Mouse (Mus musculus) frontal cortex, adult (tissue): ENCODE data around the gene Prox1.

Source experiments
- ATAC-seq: cut with Nextera tagmentation; 2 replicates; pipeline ENCODE4 v1.9.2; 2017; ENCODE audit warnings: mild to moderate bottlenecking, moderate library complexity, mixed read lengths; ENCODE audit not compliant: low TSS enrichment

Gene Prox1

GRCm38 (mm10) chr1:190169911-190170818, at the start of gene Prox1:
Gene Prox1, minus strand, starts transcription at chr1:190170714.
- peak; percentile 58 for ATAC-seq

- no peak for ATAC-seq
Measured at GRCm38 (mm10) chr1:190216621-190217020, 46.1 kb upstream of the Prox1 start.

GRCm38 (mm10) chr1:190214626-190215025, 44.1 kb upstream of the Prox1 start:
- no peak for ATAC-seq

GRCm38 (mm10) chr1:190213175-190213574, 42.7 kb upstream of the Prox1 start:
- ATAC-seq = peak; percentile 80

DNA sequence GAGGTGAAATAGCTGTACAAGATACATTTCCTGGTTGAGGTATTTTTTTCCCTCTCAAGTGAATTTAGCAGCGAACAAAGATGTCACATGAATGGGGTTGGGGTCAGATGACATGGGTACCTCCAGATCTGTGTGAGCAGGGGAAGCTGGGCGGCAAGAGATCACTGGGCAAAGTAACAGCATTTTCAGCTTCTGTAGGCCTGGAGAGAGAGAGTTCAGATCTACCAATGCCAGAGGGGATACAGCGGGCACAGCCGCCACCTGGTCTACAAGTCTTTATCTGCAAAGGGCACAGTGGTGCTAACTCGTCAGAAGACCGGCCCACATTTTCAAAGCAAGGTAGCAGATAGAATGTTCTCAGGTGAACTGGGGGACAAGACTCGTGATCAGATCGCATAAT, 36.7 kb upstream of the Prox1 start:
- ATAC-seq = no peak

DNA sequence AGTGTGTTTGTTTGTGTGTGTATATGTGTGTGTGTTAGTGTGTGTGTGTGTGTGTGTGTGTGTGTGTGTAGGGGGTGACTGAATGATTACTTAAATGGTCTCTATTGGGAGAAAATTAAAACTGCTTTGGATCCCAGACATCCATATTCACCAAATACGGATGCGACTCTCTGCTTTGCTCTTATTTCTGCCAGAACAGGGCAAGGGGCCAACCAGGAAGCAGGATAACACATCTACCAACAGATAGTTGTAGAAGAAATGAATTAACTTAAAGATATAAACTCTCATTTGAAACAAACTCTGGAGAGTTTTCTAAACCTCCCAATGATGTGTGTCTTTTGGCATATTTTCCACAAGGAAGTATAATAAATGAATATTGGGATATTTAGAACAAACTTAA, 35.2 kb upstream of the Prox1 start:
- ATAC-seq = no peak

- ATAC-seq = no peak
Measured at GRCm38 (mm10) chr1:190204378-190205070, 34.0 kb upstream of the Prox1 start.

- ATAC-seq = no peak
Measured at GRCm38 (mm10) chr1:190201696-190202095, 31.2 kb upstream of the Prox1 start.

DNA sequence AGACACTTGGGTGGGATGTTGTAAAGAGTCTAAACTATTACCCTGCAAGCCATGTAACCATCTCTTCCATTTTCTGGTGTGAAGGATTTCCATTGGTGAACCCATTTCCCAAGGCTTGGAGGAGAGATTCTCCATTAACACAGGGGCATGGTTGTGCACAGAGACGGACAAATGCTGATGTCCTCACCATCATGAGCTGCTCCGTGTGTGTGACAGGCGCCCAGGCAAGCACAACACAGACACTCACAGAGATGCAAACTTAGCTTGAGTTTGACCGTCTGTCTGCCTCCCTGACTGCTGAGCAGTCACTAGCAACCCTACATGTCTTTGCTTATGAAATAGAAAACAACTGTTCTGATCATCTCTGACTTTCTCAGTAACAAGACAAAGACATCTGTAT, 30.5 kb upstream of the Prox1 start:
- no peak for ATAC-seq

DNA sequence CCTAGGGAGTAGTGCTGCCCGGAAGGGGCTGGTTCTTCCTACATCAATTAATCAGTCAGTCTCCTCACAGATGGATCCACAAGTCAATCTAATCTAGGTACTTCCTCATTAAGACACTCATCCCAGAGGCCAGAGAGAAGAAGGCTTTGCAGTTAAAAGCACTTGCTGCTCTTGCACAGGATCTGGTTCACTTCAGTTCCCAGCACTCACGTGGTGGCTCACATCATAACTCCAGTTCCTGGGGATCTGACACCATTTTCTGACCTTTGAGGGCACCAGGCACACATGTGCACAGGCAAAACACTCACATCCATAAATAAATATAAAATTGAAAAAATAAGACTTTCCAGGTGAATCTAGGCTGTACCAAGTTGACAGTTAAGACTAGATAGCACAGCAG, 27.7 kb upstream of the Prox1 start:
- ATAC-seq = no peak

DNA sequence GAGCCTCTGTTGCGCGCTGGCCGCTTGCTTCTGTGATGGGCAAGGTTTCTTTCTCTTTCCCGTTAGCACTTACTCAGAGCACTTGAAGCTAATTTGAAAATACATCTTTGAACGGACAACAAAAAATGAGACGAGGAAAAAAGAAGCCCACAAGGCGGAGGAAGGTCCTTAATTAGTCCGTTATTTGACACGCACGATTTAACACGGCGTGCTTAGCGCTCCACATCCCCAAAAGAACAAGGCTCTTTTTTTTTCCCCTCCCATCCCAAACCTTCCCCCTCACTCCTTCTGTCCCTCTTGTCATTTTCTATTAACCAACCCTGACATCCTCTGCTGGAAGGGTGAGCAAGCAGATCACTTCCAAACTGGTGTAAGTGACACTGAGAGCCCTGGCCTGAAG, 21.5 kb upstream of the Prox1 start:
- no peak for ATAC-seq

GRCm38 (mm10) chr1:190190231-190190965, 19.9 kb upstream of the Prox1 start:
- no peak for ATAC-seq

DNA sequence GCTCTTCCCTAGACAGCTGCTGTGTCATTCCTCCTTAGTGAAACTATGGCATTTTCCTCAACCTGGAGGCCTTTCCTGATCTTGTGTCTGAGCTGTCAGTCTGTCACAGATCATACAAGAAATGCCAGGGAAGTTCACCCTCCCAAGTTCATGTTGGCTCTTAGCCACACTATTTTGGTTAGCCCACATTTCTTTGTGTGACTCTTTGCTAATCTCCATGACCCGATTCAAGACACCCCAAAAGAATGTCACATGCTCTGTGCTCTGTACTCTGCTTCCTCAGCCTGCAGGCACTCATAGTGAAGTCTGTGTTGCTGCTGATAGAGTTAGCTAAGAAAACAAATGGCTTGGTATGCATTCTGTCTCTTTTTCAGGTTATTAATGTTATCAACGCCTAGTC, 18.6 kb upstream of the Prox1 start:
- no peak for ATAC-seq

GRCm38 (mm10) chr1:190186336-190186735, 15.8 kb upstream of the Prox1 start:
- ATAC-seq = no peak

DNA sequence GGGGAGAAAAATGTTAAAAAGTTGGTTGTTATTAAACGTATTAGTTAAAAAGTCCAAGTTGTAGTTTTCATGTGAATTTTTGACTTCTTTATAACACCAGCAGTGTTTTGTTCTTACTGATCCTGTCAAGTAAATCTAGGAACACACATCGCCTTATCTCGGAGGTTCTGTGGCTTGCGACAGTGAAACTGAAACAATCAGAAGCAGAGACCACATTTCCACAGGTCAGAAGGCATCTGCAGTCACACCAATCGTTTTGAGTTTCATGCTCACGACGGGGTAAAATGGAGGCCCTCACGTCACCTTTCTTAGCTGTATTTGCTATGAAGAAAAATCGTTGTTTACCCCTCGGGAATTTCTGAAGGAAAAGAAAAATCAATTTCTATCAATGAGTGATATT, 14.8 kb upstream of the Prox1 start:
- no peak for ATAC-seq

GRCm38 (mm10) chr1:190183574-190183973, 13.1 kb upstream of the Prox1 start:
- no peak for ATAC-seq

DNA sequence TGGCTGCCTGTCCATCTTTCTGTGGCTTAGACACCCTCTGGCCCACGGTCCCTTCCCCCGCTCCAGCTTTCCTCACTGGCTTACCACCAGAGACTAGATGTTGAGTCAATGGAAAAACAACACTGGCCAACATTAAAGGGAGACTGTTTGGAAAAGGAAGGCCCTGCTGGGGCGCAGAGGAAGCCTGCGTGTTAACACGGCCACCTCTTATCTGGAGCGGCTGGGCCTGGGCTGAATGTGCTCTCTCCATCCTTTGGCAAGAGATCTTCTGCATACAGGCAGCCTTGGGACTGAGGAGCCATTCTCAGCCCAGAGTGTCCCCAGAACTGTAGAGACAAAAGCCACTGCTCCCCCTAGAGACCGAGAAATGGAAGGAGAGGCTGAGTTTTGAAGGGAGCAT, 11.3 kb upstream of the Prox1 start:
- no peak for ATAC-seq

GRCm38 (mm10) chr1:190180861-190181260, 10.3 kb upstream of the Prox1 start:
- ATAC-seq = no peak

DNA sequence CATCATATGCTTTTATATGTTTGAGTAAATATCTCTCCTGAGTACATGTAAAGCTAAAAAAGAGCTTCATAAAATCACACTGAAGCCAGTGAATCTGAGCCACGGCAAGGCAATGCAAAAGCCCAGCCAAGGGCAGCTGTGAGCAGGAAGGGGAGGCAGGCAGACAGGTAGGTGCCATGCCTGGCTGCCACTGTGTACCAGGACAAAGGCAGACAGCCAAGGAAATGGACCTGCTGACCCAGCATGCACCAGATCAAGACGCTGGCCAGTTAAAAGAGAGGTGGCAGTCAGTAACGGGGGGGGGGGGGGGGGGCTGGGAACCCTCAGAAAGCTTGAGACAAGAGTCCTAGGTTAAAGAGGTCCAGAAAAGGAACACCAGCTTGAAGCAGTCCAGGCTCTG, 6.4 kb upstream of the Prox1 start:
- no peak for ATAC-seq

DNA sequence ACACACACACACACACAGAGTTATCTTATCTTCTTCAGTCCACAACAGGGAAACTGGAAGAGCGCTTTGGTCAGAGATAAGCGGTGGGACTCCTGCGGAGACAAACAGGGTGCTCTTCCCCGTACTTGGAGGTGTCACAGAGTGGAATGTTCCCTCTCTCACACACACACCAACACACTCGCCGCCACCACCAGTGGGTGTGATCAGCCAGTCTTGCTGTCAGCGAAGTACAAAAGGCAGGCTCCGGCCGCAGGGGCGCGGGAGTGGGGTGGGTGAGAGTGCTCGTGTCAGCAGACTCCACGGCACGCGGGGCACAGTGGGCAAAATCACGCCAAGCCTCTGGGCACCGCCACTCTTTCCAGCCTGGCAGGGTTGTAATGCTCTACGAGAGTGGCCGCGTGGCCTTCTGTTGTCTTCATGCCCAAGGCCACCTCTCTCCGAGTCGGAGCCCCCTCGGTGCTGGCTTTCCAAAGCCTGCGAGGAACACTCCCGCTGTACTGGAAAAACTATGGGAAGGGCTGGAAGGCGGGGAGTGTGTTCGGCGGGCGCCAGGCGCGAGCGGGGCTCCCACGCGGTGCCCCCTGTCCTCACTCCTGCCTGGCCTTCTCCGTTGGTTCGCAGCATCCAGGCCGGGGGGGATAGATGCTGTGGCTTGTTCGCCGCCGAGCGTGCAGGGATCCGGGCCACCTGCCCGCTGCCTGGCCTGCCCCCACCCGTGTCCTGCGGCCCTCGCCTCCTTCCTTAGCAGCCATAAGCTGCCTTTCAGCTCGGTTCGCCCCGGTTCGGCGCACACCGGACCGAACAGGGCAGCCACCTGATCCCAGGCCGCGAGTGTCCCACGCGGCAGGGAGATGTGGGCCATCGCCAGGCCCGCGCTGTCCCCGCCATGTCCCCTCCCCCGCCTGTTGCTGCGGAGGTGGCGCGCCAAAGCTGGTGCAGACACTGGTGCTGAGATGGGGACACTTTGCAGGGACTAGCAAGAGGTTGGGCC, 4.5 kb upstream of the Prox1 start:
- ATAC-seq = peak; percentile 29; the same call in 1 of the 2 replicates

- no peak for ATAC-seq
Measured at GRCm38 (mm10) chr1:190174231-190174630, 3.7 kb upstream of the Prox1 start.
